Mouse (Mus musculus) liver, embryonic 12.5 days (tissue): ENCODE data around the gene Vmn1r43. TPM values are rescaled to one million over a fixed set of nuclear protein-coding genes. Genes with fewer than 3 reads are reported as not detected.
"Not testable (repeated sequence)": the region's sequence is repeated elsewhere in the genome, so short reads cannot be mapped to it uniquely, and the experiment has no call there.

ENCODE experiments used
- ATAC-seq: fragments of 200-750 bp; cut with Nextera tagmentation; 2 replicates; pipeline ENCODE4 v1.8.0; 2017; ENCODE audit warnings: moderate number of reproducible peaks, mild to moderate bottlenecking, moderate library complexity
- H3K27ac ChIP-seq: fragments of 300-500 bp; sonication (generic); 2 replicates; pipeline ENCODE4 v1.5.1; 2016; ENCODE audit warnings: mild to moderate bottlenecking
- H3K27me3 ChIP-seq: fragments of 300-500 bp; sonication (generic); replicated peaks from 2 replicates; pipeline ENCODE4 v1.6.1; 2016; ENCODE audit warnings: mild to moderate bottlenecking, moderate library complexity
- H3K36me3 ChIP-seq: fragments of 300-500 bp; sonication (generic); 2 replicates; pipeline ENCODE4 v1.6.1; 2016; ENCODE audit warnings: mild to moderate bottlenecking, moderate library complexity
- H3K4me1 ChIP-seq: fragments of 300-500 bp; sonication (generic); 2 replicates; pipeline ENCODE4 v1.6.1; 2016
- H3K4me2 ChIP-seq: fragments of 300-500 bp; sonication (generic); 2 replicates; pipeline ENCODE4 v1.6.1; 2016; ENCODE audit warnings: mild to moderate bottlenecking, moderate library complexity
- H3K4me3 ChIP-seq: fragments of 300-500 bp; sonication (generic); 2 replicates; pipeline ENCODE4 v1.5.1; 2016; ENCODE audit warnings: mild to moderate bottlenecking, moderate library complexity
- H3K9ac ChIP-seq: fragments of 300-500 bp; sonication (generic); 2 replicates; pipeline ENCODE4 v1.6.1; 2016; ENCODE audit warnings: mild to moderate bottlenecking, moderate library complexity
- H3K9me3 ChIP-seq: fragments of 300-500 bp; sonication (generic); replicated peaks from 2 replicates; pipeline ENCODE4 v1.6.1; 2016; ENCODE audit warnings: mild to moderate bottlenecking, moderate library complexity
- WGBS: fragments of 180-500 bp; shearing (Covaris S2); methylation state at CpG from one replicate; pipeline ENCODE4 v1.1.7; 2016; ENCODE audit not compliant: insufficient replicate concordance; 5-methylcytosine and 5-hydroxymethylcytosine counted together
- polyA plus RNA-seq: library from polyadenylated mRNA; unstranded; fragments of >200 nt; fragmentation: Nextera tagmentation; extraction: Ambion mirVana; gene quantifications from 2 replicates; pipeline ENCODE4 v1.2.1, GENCODE M21; 2016

The Vmn1r43 gene
- polyA plus RNA-seq: not detected in 2 replicates

DNA sequence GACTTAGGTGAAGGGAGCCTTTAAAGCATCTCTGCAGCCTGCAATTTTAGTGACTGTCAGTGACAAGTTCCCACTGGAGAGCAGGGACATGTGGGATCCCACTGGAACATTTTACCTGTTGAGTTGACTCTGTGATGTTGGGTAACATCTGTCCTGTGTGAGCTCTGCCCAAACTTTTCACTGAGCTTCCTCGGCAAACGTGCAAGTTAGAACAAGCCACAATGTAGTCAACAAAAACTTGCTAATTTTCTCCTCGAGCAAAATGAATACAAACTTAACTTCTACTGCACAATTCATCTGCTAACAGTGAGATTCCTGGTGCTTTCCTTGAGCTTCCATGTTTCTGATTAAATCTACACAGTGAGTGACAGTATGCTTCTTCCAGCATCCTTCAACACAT, at the start of gene Vmn1r43, which contains the start of gene Vmn1r42:
Gene Vmn1r43, minus strand, starts transcription at position 101 of the 400 bp plus-strand sequence.
Gene Vmn1r42, minus strand, starts transcription at position 101 of the 400 bp plus-strand sequence.
- not testable (repeated sequence) for H3K9me3 ChIP-seq, H3K4me1 ChIP-seq, H3K27ac ChIP-seq, H3K4me3 ChIP-seq, ATAC-seq, H3K36me3 ChIP-seq, H3K27me3 ChIP-seq, H3K9ac ChIP-seq, H3K4me2 ChIP-seq
- WGBS: 58% methylated on average over 3 of the region's 3 CpGs

DNA sequence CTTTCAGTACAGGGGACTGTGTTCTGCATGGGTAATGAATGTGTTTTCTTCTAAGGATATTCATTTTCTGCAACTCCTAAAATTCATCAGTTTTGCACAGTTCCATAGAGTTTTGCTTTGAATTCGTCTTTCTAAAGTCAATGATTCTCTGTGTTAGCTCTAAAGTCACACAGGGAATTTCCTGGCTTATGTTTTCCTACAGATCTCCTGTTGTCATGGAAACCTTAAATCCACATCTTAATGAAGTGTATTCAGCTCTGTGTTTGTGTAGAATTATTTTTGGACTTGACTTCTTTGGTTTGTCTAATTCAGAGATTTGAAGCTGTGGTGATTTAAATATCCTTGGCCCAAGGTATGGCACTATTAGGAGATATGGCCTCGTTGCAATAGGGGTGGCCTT, 7.6 kb upstream of the Vmn1r43 start:
- no peak for ATAC-seq
- H3K4me2 ChIP-seq: no peak overlapping the region
- no peaks in the 10 kb centered on the region for H3K9me3 ChIP-seq
- H3K9ac ChIP-seq: no peak overlapping the region
- H3K4me1 ChIP-seq: no peaks in the 10 kb centered on the region
- WGBS: 20% methylated on average over 2 of the region's 2 CpGs
- H3K4me3 ChIP-seq: no peak overlapping the region
- no peak overlapping the region for H3K27ac ChIP-seq
- no peaks in the 10 kb centered on the region for H3K36me3 ChIP-seq
- no peaks in the 10 kb centered on the region for H3K27me3 ChIP-seq

DNA sequence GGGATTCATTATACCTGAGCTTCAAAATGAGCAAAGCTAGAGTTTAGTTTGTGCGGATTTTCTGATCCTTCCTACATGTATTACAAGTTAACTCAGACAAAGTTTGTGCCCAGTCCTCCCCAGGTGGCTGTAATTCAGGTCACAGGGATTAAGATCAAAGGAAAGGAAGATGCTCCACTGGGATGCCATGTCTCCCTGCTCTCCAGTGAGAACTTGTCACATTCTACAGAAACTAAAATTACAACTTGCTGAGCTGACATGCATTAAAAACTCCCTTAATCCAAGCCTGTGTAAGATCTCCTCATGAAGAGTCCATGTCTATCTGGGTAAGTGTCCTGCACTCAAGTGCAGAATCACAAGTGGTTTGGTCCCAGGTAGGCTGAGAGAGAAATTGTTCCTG, 7.1 kb upstream of the Vmn1r43 start, which contains the start of gene Vmn1r44:
Gene Vmn1r44, plus strand, starts transcription at position 301 of the 400 bp plus-strand sequence.
- Histone ChIP-seq H3K36me3 (no peaks in the 10 kb centered on the region), H3K27me3 (no peaks in the 10 kb centered on the region), H3K4me1 (no peaks in the 10 kb centered on the region), H3K27ac (no peak within 1 kb of the TSS), H3K9me3 (no peaks in the 10 kb centered on the region), H3K9ac (no peak within 1 kb of the TSS), H3K4me3 (no peak within 1 kb of the TSS), H3K4me2 (no peak within 1 kb of the TSS)
- no peak for ATAC-seq
- WGBS: 59% methylated on average over 1 of the region's 1 CpGs

DNA sequence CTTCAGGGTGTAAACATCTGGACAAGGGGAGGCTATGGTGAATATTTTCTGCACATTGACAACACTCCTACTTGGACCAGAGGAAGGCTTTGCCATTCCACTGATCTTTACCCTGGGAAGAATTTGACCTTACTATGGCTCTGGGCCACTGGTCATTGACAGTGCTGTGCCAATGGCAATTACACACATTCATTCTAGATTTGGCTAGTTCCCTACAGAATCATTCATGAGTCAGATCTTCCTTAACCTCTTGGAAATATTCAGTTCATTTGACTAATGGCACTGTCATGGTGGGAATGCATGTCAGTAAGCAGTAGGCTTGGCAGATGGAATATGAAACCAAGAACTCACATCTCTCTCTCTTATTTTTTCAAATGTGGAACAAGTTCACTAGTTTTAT, 4.7 kb upstream of the Vmn1r43 start:
- Histone ChIP-seq H3K4me3 (no peak overlapping the region), H3K9me3 (no peaks in the 10 kb centered on the region), H3K36me3 (no peaks in the 10 kb centered on the region), H3K4me1 (no peaks in the 10 kb centered on the region), H3K27ac (no peak overlapping the region), H3K9ac (no peak overlapping the region), H3K27me3 (no peaks in the 10 kb centered on the region), H3K4me2 (no peak overlapping the region)
- no peak for ATAC-seq

DNA sequence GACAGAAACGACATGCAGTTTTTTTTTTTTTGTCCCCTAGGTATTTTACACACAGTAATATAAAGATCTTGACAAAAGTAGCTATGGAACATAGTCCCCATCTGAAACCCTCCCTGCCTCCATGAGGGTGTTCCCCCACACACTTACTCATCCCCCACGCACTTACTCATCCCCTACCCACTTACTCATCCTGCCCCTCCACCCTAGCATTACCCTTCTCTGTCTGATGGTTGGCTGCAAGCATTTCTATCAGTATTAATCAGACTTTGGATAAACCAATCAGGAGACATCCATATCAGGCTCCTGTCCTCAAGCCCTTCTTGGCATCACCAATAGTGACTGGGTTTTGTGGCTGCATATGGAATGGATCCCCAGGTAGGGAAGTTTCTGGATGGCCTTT, 750 bp upstream of the Vmn1r43 start:
- ATAC-seq: no peak
- H3K9ac ChIP-seq: no peak overlapping the region
- H3K9me3 ChIP-seq: no peaks in the 10 kb centered on the region
- no peaks in the 10 kb centered on the region for H3K27me3 ChIP-seq
- 57% methylated on average over 2 of the region's 2 CpGs for WGBS
- no peak overlapping the region for H3K27ac ChIP-seq
- H3K4me3 ChIP-seq: no peak overlapping the region
- H3K36me3 ChIP-seq: no peaks in the 10 kb centered on the region
- no peaks in the 10 kb centered on the region for H3K4me1 ChIP-seq
- H3K4me2 ChIP-seq: no peak overlapping the region

DNA sequence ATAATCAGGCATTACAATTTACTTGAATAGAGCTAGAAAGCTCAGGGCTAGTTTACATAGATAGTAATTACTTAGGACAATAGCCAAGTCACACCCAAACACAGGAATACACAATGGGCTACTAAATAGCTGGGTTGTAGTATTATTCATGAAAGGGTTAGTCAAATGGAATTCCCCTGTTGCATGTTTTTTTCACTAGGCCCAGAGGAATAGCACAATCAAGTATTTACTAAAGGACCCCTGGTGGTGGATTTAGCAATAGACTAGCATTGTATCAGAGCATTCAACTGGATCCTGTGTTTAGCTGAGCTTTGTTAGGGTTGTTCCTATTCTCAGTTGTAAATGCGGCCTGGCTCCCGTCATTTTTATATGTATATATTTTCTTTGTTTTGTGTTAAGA, 8.2 kb downstream of the Vmn1r43 start:
- no peak overlapping the region for H3K4me2 ChIP-seq
- peaks cover 40% of the 10 kb centered on the region for H3K9me3 ChIP-seq
- H3K27me3 ChIP-seq: no peaks in the 10 kb centered on the region
- WGBS: 89% methylated on average over 2 of the region's 2 CpGs
- no peak overlapping the region for H3K27ac ChIP-seq
- no peaks in the 10 kb centered on the region for H3K36me3 ChIP-seq
- ATAC-seq: no peak
- H3K4me1 ChIP-seq: no peaks in the 10 kb centered on the region
- no peak overlapping the region for H3K4me3 ChIP-seq
- no peak overlapping the region for H3K9ac ChIP-seq

DNA sequence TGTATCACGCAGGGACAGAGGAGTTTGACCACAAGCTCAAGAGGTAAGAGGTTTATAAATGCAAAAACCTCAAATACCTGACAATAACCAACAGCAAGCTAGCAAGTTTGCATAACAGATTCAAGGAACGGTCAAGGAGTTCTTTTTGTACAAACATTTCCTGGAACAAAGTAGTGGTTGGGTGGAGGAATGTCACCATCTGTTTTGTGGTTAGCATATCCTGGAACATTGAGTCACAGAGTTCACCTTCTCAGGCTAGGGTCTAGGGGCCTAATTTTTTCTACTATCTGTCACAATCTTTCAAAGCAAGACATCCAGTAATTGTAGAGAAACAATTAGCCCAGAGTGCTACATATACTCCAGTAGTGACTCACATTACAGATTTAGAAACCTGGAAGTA, 8.9 kb downstream of the Vmn1r43 start:
- H3K4me3 ChIP-seq: no peak overlapping the region
- no peak for ATAC-seq
- H3K9me3 ChIP-seq: peaks cover 40% of the 10 kb centered on the region
- no peak overlapping the region for H3K9ac ChIP-seq
- H3K4me2 ChIP-seq: no peak overlapping the region
- no peaks in the 10 kb centered on the region for H3K4me1 ChIP-seq
- no peak overlapping the region for H3K27ac ChIP-seq
- WGBS: 58% methylated on average over 2 of the region's 2 CpGs
- no peaks in the 10 kb centered on the region for H3K36me3 ChIP-seq
- no peaks in the 10 kb centered on the region for H3K27me3 ChIP-seq

DNA sequence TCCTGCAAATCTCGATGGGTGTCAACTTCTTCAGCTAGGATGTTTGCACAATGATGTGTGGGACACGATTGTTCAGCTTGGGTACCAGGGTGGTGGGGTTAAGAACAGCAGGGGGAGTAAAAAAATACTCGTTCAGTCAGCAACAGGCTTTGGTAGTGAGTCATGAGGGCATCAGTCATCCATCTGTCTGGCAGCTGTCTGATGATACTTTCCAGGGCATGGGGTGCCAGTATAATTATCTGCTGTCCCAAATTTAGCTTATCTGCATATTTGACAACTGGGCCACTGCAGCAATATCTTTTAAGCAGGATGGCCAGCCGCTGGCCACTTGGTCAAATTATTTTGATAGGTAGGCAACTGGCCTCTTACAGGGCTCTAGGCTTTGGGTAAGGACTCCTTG, 12.4 kb downstream of the Vmn1r43 start:
- H3K4me2 ChIP-seq: no peak overlapping the region
- no peak for ATAC-seq
- no peak overlapping the region for H3K4me3 ChIP-seq
- no peak overlapping the region for H3K27ac ChIP-seq
- H3K9ac ChIP-seq: no peak overlapping the region
- no peaks in the 10 kb centered on the region for H3K4me1 ChIP-seq
- 47% methylated on average over 4 of the region's 4 CpGs for WGBS
- peaks cover 51% of the 10 kb centered on the region for H3K9me3 ChIP-seq
- no peaks in the 10 kb centered on the region for H3K36me3 ChIP-seq
- no peaks in the 10 kb centered on the region for H3K27me3 ChIP-seq

DNA sequence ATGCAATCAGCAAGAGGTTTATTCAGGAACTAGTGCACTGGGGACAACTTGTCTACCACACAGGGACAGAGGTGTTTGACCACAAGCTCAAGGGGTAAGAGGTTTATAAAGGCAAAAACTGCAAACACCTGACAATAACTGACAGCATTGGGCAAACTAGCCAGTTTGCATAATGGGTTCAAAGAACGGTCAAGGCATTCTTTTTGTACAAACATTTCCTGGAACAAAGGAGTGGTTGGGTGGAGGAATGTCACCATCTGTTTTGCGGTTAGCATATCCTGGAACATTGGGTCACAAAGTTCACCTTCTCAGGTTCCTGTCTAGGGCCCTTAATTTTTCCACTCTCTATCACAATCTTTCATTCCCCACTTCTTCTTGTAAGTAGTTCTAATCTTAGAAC, 16.4 kb downstream of the Vmn1r43 start:
- H3K9me3 ChIP-seq: peaks cover 36% of the 10 kb centered on the region
- no peaks in the 10 kb centered on the region for H3K27me3 ChIP-seq
- H3K4me1 ChIP-seq: no peaks in the 10 kb centered on the region
- ATAC-seq: no peak
- H3K4me3 ChIP-seq: no peak overlapping the region
- WGBS: 73% methylated on average over 2 of the region's 2 CpGs
- no peak overlapping the region for H3K27ac ChIP-seq
- no peaks in the 10 kb centered on the region for H3K36me3 ChIP-seq
- no peak overlapping the region for H3K4me2 ChIP-seq
- no peak overlapping the region for H3K9ac ChIP-seq

DNA sequence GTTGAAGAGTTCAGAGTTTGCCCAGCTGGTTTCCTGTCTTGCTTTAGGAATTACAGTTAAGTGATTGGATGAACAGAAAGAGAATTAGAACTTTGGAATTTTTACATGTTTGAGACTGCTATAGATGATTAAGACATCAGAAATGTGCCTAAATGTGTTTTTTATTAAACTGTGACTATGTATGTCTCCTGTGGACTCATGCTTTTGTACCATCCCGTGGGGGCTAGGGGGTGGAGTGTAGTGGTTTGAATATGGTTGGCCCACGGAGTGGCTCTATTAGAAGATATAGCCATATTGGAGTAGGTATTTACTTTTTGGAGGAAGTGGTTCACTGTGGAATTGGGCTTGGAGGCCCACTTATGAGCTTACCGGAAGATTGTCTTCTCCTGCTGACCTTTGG, 18.7 kb downstream of the Vmn1r43 start:
- Histone ChIP-seq H3K4me3 (no peak overlapping the region), H3K27ac (no peak overlapping the region), H3K9me3 (peaks cover 22% of the 10 kb centered on the region), H3K4me1 (no peaks in the 10 kb centered on the region), H3K27me3 (no peaks in the 10 kb centered on the region), H3K4me2 (no peak overlapping the region), H3K36me3 (no peaks in the 10 kb centered on the region), H3K9ac (no peak overlapping the region)
- ATAC-seq: no peak
- WGBS: 55% methylated on average over 3 of the region's 3 CpGs

Other genes starting within 250 kb of the Vmn1r43 start
- gene Txnrd3, start 232.4 kb downstream of the Vmn1r43 start, polyA plus RNA-seq: 6.1 and 6.4 TPM in 2 replicates
- not detected in 2 replicates for gene Vmn1r40, start 168.9 kb downstream of the Vmn1r43 start, polyA plus RNA-seq
- gene Vmn1r41, start 135.6 kb downstream of the Vmn1r43 start, polyA plus RNA-seq: not detected in 2 replicates
- gene Vmn1r42, start within 50 bp of the Vmn1r43 start, polyA plus RNA-seq: not detected in 2 replicates
- not detected in 2 replicates for gene Vmn1r44, start 7.2 kb upstream of the Vmn1r43 start, polyA plus RNA-seq
- gene Vmn1r45, start 64.2 kb upstream of the Vmn1r43 start, polyA plus RNA-seq: not detected in 2 replicates
- gene Vmn1r46, start 92.9 kb upstream of the Vmn1r43 start, polyA plus RNA-seq: not detected in 2 replicates
- gene Vmn1r47, start 139.7 kb upstream of the Vmn1r43 start, polyA plus RNA-seq: not detected in 2 replicates
- not detected in 2 replicates for gene Vmn1r48, start 160.4 kb upstream of the Vmn1r43 start, polyA plus RNA-seq
- gene Vmn1r49, start 202.1 kb upstream of the Vmn1r43 start, polyA plus RNA-seq: not detected in 2 replicates
- gene Vmn1r50, start 225.0 kb upstream of the Vmn1r43 start, polyA plus RNA-seq: not detected in 2 replicates
- not detected in 2 replicates for gene Vmn1r51, start 246.2 kb upstream of the Vmn1r43 start, polyA plus RNA-seq